Mouse (Mus musculus) T-helper 17 cell (primary cell): Measurements from ENCODE around the gene Gck.
"Not testable (repeated sequence)": the region's sequence is repeated elsewhere in the genome, so short reads cannot be mapped to it uniquely, and the experiment has no call there.

Experiments used
- in situ Hi-C, 2 experiments: fragments of 300-600 bp; cut with MboI, MseI; formaldehyde crosslinking; loops; 1 replicate in 1 of 2; 2 replicates in 1 of 2; pipeline ENCODE4 v1.15.1; 2025; ENCODE audit warnings: high pct_unique_total_duplicates in 2 of 2

The Gck gene

GRCm38 (mm10) chr11:5913256-5913655 is 36.6 kb downstream of the Gck start:
- in situ Hi-C loops: no loop called here

GRCm38 (mm10) chr11:5912635-5913034 is 37.2 kb downstream of the Gck start:
- in situ Hi-C loops: no loop called here

GRCm38 (mm10) chr11:5908642-5909041 is 41.2 kb downstream of the Gck start:
- in situ Hi-C loops: no loop called here

GRCm38 (mm10) chr11:5907096-5907495 is 42.8 kb downstream of the Gck start:
- in situ Hi-C loops: no loop called here

GRCm38 (mm10) chr11:5905778-5906518 is 43.9 kb downstream of the Gck start:
- in situ Hi-C loops: no loop called here

- in situ Hi-C loops: no loop called here
Observed at GRCm38 (mm10) chr11:5904871-5905270, 45.0 kb downstream of the Gck start.

GRCm38 (mm10) chr11:5904357-5904756 is 45.5 kb downstream of the Gck start:
- in situ Hi-C loops: no loop called here

- in situ Hi-C loops: no loop called here
Observed at GRCm38 (mm10) chr11:5903844-5904243, 46.0 kb downstream of the Gck start.

GRCm38 (mm10) chr11:5902390-5902789 is 47.5 kb downstream of the Gck start:
- in situ Hi-C loops: no loop called here

GRCm38 (mm10) chr11:5901950-5902349 is 47.9 kb downstream of the Gck start:
- in situ Hi-C loops: no loop called here

- in situ Hi-C loops: no loop called here
Observed at GRCm38 (mm10) chr11:5901320-5901719, 48.6 kb downstream of the Gck start.

GRCm38 (mm10) chr11:5899286-5899685 is 50.6 kb downstream of the Gck start:
- in situ Hi-C loops: no loop called here

GRCm38 (mm10) chr11:5898531-5898930 is 51.4 kb downstream of the Gck start, which contains the start of gene Myl7:
Gene Myl7 (minus strand): TSS chr11:5898782.
- in situ Hi-C loops: no loop called here

GRCm38 (mm10) chr11:5897839-5898238 is 52.0 kb downstream of the Gck start:
- in situ Hi-C loops: no loop called here

GRCm38 (mm10) chr11:5897230-5897629 is 52.7 kb downstream of the Gck start:
- in situ Hi-C loops: no loop called here

- in situ Hi-C loops: no loop called here
Observed at GRCm38 (mm10) chr11:5893807-5894206, 56.1 kb downstream of the Gck start.

GRCm38 (mm10) chr11:5892810-5893368 is 57.0 kb downstream of the Gck start:
- in situ Hi-C loops: no loop called here

GRCm38 (mm10) chr11:5892151-5892591 is 57.7 kb downstream of the Gck start:
- in situ Hi-C loops: no loop called here

GRCm38 (mm10) chr11:5888563-5888962 is 61.3 kb downstream of the Gck start:
- in situ Hi-C loops: not testable (repeated sequence)

- in situ Hi-C loops: no loop called here
Observed at GRCm38 (mm10) chr11:5887250-5887649, 62.6 kb downstream of the Gck start.

GRCm38 (mm10) chr11:5886187-5886586 is 63.7 kb downstream of the Gck start:
- in situ Hi-C loops: no loop called here

GRCm38 (mm10) chr11:5882518-5882917 is 67.4 kb downstream of the Gck start:
- in situ Hi-C loops: no loop called here

GRCm38 (mm10) chr11:5879905-5880304 is 70.0 kb downstream of the Gck start:
- in situ Hi-C loops: no loop called here
